Mouse (Mus musculus): Measurements from ENCODE around the gene Cxcl15.
A peak's percentile ranks its signal among the peaks of the same experiment; 100 is the strongest.
"Not testable (repeated sequence)": the region's sequence is repeated elsewhere in the genome, so short reads cannot be mapped to it uniquely, and the experiment has no call there.

The Cxcl15 gene

DNA sequence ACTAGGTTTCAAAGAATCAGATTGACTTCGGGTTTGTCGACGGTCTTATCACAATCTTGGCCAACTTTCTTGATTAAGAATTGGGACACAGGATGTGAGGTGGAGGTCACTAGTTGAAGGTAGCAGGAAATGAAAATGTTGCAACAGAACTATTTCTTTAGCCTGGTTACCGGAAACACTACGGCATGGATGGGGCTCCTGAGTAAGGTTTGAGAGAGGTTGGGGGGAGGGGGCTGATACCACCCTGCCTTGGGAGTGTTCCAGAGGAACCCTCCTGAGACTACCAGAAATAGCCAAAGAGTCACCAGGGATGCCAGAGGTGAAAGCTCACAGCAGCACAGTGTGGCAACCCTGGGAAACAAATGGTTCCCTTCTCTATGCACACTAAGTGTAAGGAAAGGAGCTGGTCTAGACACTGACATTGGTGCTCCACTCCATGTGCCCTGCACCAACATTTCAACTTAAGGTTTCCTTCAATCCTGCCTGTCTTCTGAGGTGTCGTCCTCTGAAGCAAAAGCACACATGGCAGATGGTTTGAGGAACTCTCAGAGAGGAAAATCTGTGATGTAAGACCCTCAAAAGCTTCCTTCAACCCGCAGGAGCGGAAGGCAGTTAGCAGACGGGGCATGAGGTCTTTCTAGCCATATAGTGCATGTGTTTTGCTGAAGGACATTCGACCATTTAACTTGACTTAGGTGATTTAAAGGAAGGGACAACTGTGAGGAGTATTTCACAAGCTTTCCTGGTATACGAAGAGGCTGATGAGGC, 4.8 kb upstream of the Cxcl15 start:
- no peak for DNase-seq (ENCODE audit: low read depth, low spot score)

DNA sequence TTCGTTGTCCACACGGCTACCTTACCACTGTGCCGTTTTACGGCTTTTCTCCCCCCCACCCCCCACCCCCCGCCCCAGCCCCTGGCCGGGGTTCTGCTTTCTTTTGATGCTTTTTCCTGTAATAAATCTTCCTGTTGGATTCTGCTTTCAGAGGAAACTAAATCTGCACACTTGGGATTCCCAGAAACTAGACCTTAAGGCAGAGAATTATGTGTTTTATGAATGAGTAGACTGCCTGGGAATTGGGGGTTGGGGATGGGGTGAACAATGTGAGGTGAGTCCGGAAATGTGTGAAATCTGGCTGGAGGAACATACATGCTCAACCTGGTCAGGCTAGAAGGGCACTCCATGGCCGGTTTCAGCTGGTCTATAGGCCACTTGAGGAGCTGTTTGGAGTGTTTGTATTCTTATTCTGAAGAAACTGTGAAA, 4.2 kb upstream of the Cxcl15 start:
- DNase-seq (ENCODE audit: low read depth, low spot score), result no peak

GRCm38 (mm10) chr5:90795392-90795791, 1.1 kb downstream of the Cxcl15 start:
- not testable (repeated sequence) for DNase-seq (ENCODE audit: low read depth, low spot score)

DNA sequence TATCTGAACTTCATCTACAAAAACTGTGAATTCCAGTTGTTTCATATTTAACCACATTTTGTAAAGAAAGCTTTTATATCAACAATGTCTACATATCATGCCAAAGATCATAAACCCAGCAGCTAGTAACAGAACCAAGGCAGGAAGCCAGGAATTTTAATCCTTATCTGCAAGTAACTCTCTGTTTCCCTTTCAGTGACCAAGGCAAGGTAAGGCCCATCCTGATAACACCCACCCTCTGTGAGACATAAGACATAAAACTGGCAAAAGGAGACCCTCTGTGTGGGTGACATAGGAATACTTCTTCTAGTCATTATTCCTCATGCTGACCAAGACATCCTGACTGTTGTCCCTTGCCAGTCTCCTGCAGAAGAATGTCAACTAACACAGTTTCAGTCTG, 10.2 kb downstream of the Cxcl15 start:
- DNase-seq (ENCODE audit: low read depth, low spot score), result no peak

GRCm38 (mm10) chr5:90806050-90806449, 11.7 kb downstream of the Cxcl15 start:
- no peak for DNase-seq (ENCODE audit: low read depth, low spot score)

- DNase-seq (ENCODE audit: low read depth, low spot score), result peak; percentile 81
Measured at GRCm38 (mm10) chr5:90807176-90807950, 13.0 kb downstream of the Cxcl15 start.

DNA sequence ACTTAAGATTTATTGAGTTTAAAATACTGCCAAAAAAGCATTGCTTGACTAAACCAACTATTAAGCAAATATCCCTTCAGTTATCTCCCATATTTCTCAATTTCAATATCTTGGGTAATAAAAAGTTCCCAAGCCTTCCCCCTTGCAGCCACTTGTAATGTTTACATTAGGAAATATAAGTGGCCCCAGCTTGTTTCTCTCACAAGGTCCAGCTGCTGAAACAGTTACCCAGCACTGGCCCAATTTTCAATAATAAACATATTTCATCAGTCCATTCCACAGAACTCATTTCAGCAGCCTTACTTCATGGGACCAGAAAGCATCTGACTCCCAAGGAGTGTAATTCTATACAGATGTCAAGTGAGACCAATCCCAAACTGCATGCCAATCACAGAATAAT, 25.4 kb downstream of the Cxcl15 start:
- DNase-seq (ENCODE audit: low read depth, low spot score), result peak; percentile 49

DNA sequence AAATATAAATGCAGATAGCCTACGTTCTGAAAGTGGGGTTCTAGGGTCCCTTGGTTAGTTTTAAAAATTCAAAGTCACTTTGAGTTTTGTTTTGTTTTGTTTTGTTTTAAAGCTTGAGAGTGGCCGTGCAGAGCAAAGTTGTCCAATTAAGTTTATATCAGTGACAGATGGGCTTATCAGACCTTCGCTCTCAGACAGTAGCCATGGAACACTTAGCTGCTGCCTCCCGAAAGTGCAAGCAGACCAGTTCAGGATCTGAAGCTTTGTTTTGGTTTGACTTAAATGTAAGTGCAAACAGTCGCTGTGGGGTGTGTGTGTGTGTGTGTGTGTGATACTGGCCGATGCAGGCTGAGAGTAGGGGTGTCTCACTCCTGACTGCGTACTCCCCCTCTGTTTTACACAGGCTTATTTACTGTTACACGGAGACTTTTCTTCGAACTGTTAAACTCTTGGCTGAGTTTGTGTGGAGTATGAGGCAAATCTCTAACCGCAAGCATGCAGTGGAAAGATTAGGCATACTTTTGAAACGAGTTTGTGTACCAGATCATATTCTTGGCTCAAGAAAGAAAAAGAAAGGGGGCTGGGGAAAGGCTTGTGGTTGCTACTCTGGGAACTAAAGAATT, 37.9 kb downstream of the Cxcl15 start:
- peak; percentile 99 for DNase-seq (ENCODE audit: low read depth, low spot score)

DNA sequence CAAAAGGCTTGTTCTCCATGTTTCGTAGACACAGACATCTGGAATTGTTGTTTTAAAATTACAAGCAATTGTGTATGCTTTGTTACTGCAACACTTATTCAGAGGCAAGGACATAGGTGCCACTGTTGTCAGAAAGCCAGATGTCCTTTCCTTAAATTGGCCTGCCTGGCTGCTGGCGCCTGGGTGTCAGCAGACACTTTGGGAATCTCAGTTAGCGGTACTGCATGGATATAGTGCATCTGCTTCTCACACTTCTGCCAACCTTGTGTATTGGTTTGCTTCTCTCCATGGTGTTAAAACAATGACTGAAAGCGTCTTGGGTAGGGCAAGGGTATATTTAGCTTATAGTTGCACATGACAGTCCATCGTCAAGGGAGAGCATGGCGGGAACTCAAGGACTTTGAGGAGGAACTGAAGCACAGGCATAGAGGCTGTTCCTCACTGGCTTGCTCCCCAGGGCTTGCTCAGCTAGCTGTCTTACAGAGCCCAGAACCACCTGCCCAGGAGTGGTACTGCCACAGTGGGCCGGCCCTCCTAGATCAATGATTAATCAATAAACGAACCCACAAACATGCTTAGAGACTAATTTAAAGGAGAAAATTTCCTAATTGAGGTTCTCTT, 38.5 kb downstream of the Cxcl15 start:
- DNase-seq (ENCODE audit: low read depth, low spot score), result no peak

DNA sequence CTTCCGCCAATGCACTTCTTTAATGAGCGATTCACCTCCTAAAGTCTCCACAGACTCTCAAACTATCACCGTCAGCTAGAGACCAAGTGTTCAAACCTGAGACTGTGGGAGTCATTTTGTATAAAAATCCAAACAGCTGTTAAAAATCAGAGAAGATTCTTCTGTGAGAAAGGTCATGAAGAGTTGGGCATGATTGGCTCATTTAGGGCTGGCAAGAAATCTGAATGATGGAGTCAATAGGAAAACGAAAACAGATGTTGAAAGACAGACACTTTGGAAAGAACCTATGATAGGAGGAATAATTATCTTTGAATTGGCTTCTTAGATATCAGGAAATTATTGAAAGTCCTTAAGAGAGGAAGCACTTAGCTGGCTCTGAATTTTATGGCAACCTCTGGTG, 40.1 kb downstream of the Cxcl15 start:
- peak; percentile 73 for DNase-seq (ENCODE audit: low read depth, low spot score)

DNA sequence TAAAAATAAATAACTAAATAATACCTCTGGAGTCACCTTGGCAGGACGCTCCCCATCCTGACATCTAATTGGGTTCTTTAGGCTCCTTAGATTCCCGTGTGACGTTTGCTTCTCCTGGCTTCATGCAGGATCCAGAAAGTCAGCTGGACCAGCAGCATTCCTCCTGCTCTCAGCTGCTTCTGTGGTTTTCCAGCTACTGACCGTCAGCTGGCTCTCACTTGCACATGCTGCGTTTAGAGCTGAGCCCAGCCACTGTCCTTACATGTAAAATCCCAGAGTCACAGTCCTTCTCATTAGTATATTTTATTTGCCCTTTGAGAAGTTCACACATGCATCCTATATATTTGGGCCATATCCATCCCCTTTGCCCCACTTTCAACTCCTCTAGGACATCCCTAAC, 44.2 kb downstream of the Cxcl15 start:
- DNase-seq (ENCODE audit: low read depth, low spot score), result no peak

GRCm38 (mm10) chr5:90840902-90841869, 46.9 kb downstream of the Cxcl15 start:
- DNase-seq (ENCODE audit: low read depth, low spot score), result no peak

DNA sequence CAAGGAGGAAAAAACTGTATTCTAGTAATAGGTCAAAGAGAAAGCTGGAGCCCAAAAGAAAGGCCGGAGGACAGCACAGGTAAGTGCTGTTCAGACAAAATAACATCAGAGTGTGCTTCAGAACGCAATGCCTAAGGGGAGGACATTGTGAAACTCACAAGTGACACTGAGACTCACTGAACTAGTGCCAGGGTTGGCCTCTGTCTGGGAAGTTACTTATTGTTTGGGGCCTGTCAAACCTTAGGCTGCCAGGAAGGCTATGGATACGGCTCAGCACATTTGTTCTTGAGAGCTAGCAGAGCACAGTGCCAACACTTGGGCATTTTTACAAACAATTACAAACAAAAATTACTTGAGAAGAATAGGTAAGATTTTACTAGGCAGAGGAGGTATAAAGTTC, 49.6 kb downstream of the Cxcl15 start:
- DNase-seq (ENCODE audit: low read depth, low spot score), result no peak

DNA sequence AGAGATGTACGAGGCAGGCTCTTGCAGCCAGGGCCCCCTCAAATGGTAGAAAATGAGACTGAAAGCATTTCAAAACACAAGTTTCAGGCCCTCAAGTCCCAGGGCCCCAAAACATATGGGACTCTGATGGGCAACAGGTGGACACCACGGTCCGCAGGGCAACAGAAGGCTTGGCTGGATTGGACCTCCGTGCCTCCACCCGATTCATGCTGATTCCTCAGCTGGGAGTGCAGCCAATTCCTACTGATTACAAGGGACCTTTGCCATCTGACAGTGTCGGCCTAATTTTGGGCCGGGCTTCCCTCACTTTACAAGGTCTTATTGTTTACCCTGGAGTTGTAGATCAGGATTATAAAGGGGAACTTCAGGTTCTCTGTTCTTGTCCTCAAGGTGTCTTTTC, 55.8 kb downstream of the Cxcl15 start:
- DNase-seq (ENCODE audit: low read depth, low spot score), result not testable (repeated sequence)

DNA sequence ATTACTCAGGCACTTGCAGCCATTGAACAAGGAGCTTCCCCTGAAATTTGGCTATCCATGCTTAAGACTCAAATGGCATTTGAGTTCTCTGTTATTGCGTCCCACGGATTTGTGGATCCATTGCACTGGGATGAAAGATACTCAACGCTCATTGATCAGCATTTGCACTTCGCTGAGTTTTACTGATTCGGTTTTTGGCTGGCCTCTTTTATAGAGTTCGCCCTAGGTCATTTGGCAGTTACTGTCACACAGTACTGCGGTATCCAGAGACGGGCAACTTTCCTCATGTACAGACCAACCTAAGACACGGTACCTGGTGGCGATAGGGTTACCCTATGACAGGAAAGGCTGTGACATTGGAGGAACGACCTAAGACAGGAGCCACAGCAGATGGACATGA, 57.1 kb downstream of the Cxcl15 start:
- DNase-seq (ENCODE audit: low read depth, low spot score), result not testable (repeated sequence)

All from 3T3-L1 (cell line).